Mouse (Mus musculus) ES-Bruce4 (cell line): ENCODE results near the gene Jun. TPM values are rescaled to one million over a fixed set of nuclear protein-coding genes. Genes with fewer than 3 reads are reported as not detected.

Experiments used
- H3K27ac ChIP-seq: 2 replicates; pipeline ENCODE4 v1.5.1; 2012; ENCODE audit warnings: low read length, inconsistent platforms; ENCODE audit not compliant: insufficient read depth
- H3K27me3 ChIP-seq: 2 replicates; pipeline ENCODE4 v1.6.1; 2012; ENCODE audit warnings: mild to moderate bottlenecking, low read length, inconsistent platforms; ENCODE audit not compliant: control insufficient read depth, poor library complexity, insufficient read depth, severe bottlenecking
- H3K36me3 ChIP-seq: 2 replicates; pipeline ENCODE4 v1.6.1; 2012; ENCODE audit warnings: inconsistent platforms, mild to moderate bottlenecking, low read length, moderate library complexity; ENCODE audit not compliant: control insufficient read depth, poor library complexity, insufficient read depth, severe bottlenecking
- H3K4me1 ChIP-seq: one replicate; pipeline ENCODE4 v1.8.1; 2011; ENCODE audit warnings: low read length; ENCODE audit not compliant: control insufficient read depth, insufficient read depth
- H3K4me3 ChIP-seq: 2 replicates; pipeline ENCODE4 v1.5.1; 2011; ENCODE audit warnings: low read depth, mild to moderate bottlenecking, low read length
- H3K9ac ChIP-seq: 2 replicates; pipeline ENCODE4 v1.6.1; 2012; ENCODE audit warnings: low read depth, mild to moderate bottlenecking, inconsistent platforms; ENCODE audit not compliant: poor library complexity, severe bottlenecking
- H3K9me3 ChIP-seq: replicated peaks from 2 replicates; pipeline ENCODE4 v1.6.1; 2012; ENCODE audit warnings: mild to moderate bottlenecking, low read length, inconsistent platforms; ENCODE audit not compliant: control insufficient read depth, poor library complexity, insufficient read depth, severe bottlenecking
- CTCF ChIP-seq: IDR thresholded peaks from one replicate; pipeline ENCODE4 v1.8.1; 2011; ENCODE audit warnings: low read depth, low read length
- EP300 ChIP-seq: IDR thresholded peaks from 2 replicates; pipeline ENCODE4 v1.6.1; 2011; ENCODE audit warnings: low read depth, low read length; ENCODE audit not compliant: insufficient read depth
- POLR2A ChIP-seq: IDR thresholded peaks from one replicate; pipeline ENCODE4 v1.8.1; 2011; ENCODE audit warnings: low read length; ENCODE audit not compliant: insufficient read depth
- polyA plus RNA-seq: library from polyadenylated mRNA; stranded (reverse); fragments of >200 nt; gene quantifications from 2 replicates; pipeline ENCODE4 v1.2.4, GENCODE M21; 2011; ENCODE audit warnings: low read depth; ENCODE audit not compliant: missing spikeins, insufficient read depth, insufficient read length

Gene Jun
- polyA plus RNA-seq, 1 experiment: 16.7 TPM

DNA sequence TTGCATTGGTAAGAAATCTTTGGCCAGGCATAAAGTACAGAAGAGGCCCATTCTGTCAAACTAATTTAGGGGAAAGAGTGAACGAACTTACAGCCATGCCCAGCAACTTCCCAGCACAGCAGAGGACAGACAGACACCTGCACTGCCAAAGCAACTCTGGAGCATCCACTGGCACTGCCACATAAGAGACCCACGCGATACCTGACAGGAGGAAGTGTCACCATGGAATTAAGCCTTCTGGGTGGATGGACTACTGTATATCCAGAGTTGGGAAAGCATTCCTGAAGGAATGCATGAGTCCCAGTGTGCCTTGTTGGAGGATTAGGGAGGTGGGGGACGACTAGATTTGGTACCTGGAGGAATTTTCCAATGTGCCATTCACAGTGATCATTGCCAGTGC lies 39.5 kb upstream of the Jun start:
- no peak for TF ChIP-seq POLR2A
- no peak for TF ChIP-seq EP300
- no peak for TF ChIP-seq CTCF
- H3K27me3 ChIP-seq: no peaks in the 10 kb centered on the region
- no peak overlapping the region for H3K27ac ChIP-seq
- H3K36me3 ChIP-seq: no peaks in the 10 kb centered on the region
- peaks cover 3% of the 10 kb centered on the region for H3K4me1 ChIP-seq
- no peaks in the 10 kb centered on the region for H3K9me3 ChIP-seq
- no peak overlapping the region for H3K4me3 ChIP-seq
- H3K9ac ChIP-seq: no peak overlapping the region

DNA sequence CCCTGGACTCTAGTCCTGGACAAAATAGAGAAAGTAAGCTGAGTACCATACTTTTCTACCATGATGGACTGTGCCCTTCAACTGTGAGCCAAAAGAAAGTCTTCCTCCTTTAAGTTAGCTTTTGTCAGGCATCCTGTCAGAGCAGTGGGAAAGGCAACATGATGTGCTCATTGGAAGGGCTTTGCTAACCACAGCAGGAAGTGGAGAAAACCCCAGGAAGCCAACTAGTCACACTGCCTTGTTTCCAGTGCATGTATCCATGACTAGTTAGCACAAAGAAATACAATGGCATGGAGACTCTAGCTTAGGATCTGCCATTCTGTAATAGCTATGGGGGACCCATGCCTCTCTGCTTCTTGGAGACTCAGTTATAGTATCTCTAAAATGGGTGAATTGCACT lies 37.9 kb upstream of the Jun start:
- Histone ChIP-seq H3K4me1 (peaks cover 3% of the 10 kb centered on the region), H3K9ac (no peak overlapping the region), H3K27me3 (no peaks in the 10 kb centered on the region), H3K36me3 (no peaks in the 10 kb centered on the region), H3K9me3 (no peaks in the 10 kb centered on the region), H3K4me3 (no peak overlapping the region), H3K27ac (no peak overlapping the region)
- TF ChIP-seq CTCF (no peak), EP300 (no peak), POLR2A (no peak)

DNA sequence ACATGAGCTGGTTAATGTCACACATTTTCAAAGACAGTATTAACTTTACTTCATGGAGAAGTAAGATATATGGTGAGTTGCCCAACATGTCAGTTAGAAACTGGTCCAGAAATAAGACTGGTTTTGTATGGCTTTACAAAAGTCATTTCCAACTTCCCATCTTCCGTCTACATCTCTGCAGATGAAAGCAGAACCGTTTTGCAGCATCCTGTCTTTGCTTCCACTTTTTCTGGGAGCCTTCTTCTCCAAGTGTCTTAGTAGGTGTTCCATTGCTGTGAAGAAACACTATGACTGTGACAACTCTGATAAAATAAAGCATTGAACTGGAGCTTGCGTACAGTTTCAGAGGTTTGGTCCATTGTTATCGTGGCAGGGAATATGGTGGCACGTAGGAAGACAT lies 37.0 kb upstream of the Jun start:
- Histone ChIP-seq H3K27ac (no peak overlapping the region), H3K27me3 (no peaks in the 10 kb centered on the region), H3K9ac (no peak overlapping the region), H3K4me1 (peaks cover 1% of the 10 kb centered on the region), H3K4me3 (no peak overlapping the region), H3K9me3 (no peaks in the 10 kb centered on the region), H3K36me3 (no peaks in the 10 kb centered on the region)
- TF ChIP-seq EP300: no peak
- no peak for TF ChIP-seq CTCF
- no peak for TF ChIP-seq POLR2A

DNA sequence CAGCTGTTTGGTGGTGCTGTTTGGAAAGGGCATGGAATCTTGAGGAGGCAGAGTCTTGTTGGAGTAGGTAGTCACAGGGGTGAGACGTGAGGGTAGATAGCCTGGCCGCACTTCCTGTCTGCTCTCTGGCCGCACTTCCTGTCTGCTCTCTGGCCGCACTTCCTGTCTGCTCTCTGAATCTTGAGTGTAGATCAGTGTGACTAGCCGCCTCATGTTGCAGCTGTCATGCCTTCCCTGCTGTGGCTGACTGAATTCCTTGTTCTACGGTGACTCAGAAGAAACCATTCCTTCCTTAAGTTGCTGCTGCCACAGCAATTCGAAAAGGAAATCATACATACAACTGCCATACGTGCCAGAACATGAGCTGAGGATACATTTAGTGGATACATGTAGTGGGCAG lies 31.9 kb upstream of the Jun start:
- H3K9me3 ChIP-seq: no peaks in the 10 kb centered on the region
- TF ChIP-seq POLR2A: no peak
- TF ChIP-seq CTCF: no peak
- TF ChIP-seq EP300: no peak
- no peaks in the 10 kb centered on the region for H3K36me3 ChIP-seq
- no peak overlapping the region for H3K9ac ChIP-seq
- no peaks in the 10 kb centered on the region for H3K27me3 ChIP-seq
- H3K27ac ChIP-seq: no peak overlapping the region
- no peaks in the 10 kb centered on the region for H3K4me1 ChIP-seq
- no peak overlapping the region for H3K4me3 ChIP-seq

DNA sequence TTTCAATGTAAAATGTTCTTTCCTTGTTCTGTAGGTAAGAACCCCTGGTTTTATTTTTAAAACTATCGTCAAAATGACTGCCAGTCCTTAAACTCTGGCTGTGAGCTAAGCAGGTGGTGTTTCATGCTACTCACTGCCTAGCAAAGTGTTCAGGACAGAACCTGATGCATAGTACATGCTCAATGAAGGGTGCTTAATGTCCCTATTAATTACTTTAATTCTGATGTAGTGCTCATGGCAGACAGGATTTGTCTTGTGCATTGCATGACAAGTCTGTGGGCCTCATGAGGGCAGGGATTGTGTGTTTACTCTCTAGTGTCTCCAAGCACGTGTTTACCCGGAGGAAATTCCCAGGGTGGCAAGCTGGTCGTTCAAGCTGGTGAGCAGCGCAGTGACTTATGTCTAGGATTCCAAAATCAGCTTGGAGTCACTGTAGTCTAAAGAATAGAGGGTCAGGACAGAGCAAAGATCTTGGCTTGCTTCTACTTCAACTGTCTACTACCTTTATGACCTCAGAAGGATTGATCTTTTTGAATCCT lies 31.2 kb upstream of the Jun start:
- TF ChIP-seq EP300: no peak
- TF ChIP-seq POLR2A: no peak
- no peak for TF ChIP-seq CTCF
- Histone ChIP-seq H3K9me3 (no peaks in the 10 kb centered on the region), H3K27ac (no peak overlapping the region), H3K27me3 (no peaks in the 10 kb centered on the region), H3K9ac (no peak overlapping the region), H3K4me3 (no peak overlapping the region), H3K36me3 (no peaks in the 10 kb centered on the region), H3K4me1 (no peaks in the 10 kb centered on the region)

DNA sequence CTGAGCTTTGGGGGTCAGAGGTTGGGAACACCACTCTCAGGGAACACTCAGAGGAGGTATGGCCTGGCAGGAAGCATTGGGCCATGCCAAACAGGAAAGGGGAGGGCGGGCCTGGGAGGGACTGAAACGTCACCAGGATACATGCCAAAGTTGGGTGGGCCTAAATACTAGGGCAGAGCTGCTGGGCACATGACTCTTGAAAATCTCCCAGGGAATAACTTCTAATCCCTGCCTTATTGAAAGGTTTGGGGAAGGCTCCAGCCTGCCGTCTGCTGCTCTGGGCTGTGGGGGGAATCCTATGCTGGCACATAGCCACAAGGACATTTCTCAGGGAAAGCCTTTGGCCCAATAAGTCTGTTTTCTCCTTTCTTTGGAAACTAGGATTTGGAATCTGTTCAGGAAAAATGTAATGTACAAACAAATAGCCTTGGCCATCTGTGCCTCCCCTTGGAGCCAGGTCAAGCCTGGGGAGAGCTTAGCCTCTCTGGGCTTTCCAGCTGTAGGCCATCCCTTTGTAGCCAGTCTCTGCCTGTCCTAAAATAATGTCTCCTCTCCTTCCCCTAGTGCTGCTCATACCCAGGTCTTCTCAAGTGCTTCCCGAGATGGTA lies 30.6 kb upstream of the Jun start:
- Histone ChIP-seq H3K27me3 (no peaks in the 10 kb centered on the region), H3K27ac (no peak overlapping the region)
- TF ChIP-seq EP300 (no peak), POLR2A (no peak), CTCF (no peak)

More for the DNA sequence above, 30.6 kb upstream of the Jun start:
- no peak overlapping the region for H3K9ac ChIP-seq
- H3K9me3 ChIP-seq: no peaks in the 10 kb centered on the region
- H3K4me3 ChIP-seq: no peak overlapping the region
- no peaks in the 10 kb centered on the region for H3K4me1 ChIP-seq
- H3K36me3 ChIP-seq: no peaks in the 10 kb centered on the region
